Mouse (Mus musculus) olfactory bulb, adult 2 months (tissue): Measurements from ENCODE around the gene Arhgap23. TPM values are rescaled to one million over a fixed set of nuclear protein-coding genes. Genes with fewer than 3 reads are reported as not detected.

ENCODE experiments used
- H3K27ac ChIP-seq: fragments of 200-500 bp; 2 replicates; pipeline ENCODE4 v1.5.1; 2012; ENCODE audit warnings: low read depth, low read length; ENCODE audit not compliant: insufficient read depth
- H3K4me1 ChIP-seq: fragments of 200-500 bp; 2 replicates; pipeline ENCODE4 v1.6.1; 2012; ENCODE audit warnings: low read length; ENCODE audit not compliant: control insufficient read depth, insufficient read depth
- H3K4me3 ChIP-seq: fragments of 200-500 bp; 2 replicates; pipeline ENCODE4 v1.5.1; 2012; ENCODE audit warnings: mild to moderate bottlenecking, low read depth, low read length, moderate library complexity; ENCODE audit not compliant: insufficient read depth
- CTCF ChIP-seq: fragments of 200-500 bp; IDR thresholded peaks from 2 replicates; pipeline ENCODE4 v1.5.1; 2012; ENCODE audit warnings: low read depth, mild to moderate bottlenecking, low read length, moderate library complexity; ENCODE audit not compliant: insufficient read depth
- POLR2A ChIP-seq: fragments of 200-500 bp; IDR thresholded peaks from 2 replicates; pipeline ENCODE4 v1.6.1; 2012; ENCODE audit warnings: mild to moderate bottlenecking, low read depth, low read length, moderate library complexity; ENCODE audit not compliant: insufficient read depth
- WGBS: fragments of 180-500 bp; shearing (Covaris S2); methylation state at CpG from one replicate; pipeline ENCODE4 v1.1.7; 2018; 5-methylcytosine and 5-hydroxymethylcytosine counted together
- polyA plus RNA-seq: library from polyadenylated mRNA; stranded (reverse); fragments of >200 nt; gene quantifications from 2 replicates; pipeline ENCODE4 v1.2.4, GENCODE M21; 2012; ENCODE audit warnings: low replicate concordance; ENCODE audit not compliant: missing spikeins, insufficient read depth, insufficient read length

Arhgap23 gene
- polyA plus RNA-seq, 1 experiment = not detected

- H3K27ac ChIP-seq = no peak overlapping the region
- H3K4me3 ChIP-seq = peak overlapping the region; percentile 24
- TF ChIP-seq POLR2A = no peak
- no peak for TF ChIP-seq CTCF
- WGBS = 15% methylated on average over 36 of the region's 37 CpGs
- peaks cover 49% of the 10 kb centered on the region for H3K4me1 ChIP-seq
Observed at GRCm38 (mm10) chr11:97439935-97440334, 24.6 kb downstream of the Arhgap23 start.

GRCm38 (mm10) chr11:97440441-97440881 lies 25.1 kb downstream of the Arhgap23 start:
- WGBS = 18% methylated on average over 34 of the region's 34 CpGs
- Histone ChIP-seq H3K4me3 (peak overlapping the region; percentile 24), H3K4me1 (peaks cover 46% of the 10 kb centered on the region), H3K27ac (no peak overlapping the region)
- no peak for TF ChIP-seq CTCF
- TF ChIP-seq POLR2A = no peak

- 35% methylated on average over 15 of the region's 15 CpGs for WGBS
- Histone ChIP-seq H3K4me1 (peaks cover 41% of the 10 kb centered on the region), H3K4me3 (no peak overlapping the region), H3K27ac (no peak overlapping the region)
- TF ChIP-seq POLR2A = no peak
- no peak for TF ChIP-seq CTCF
Observed at GRCm38 (mm10) chr11:97441036-97441657, 25.8 kb downstream of the Arhgap23 start.

- Histone ChIP-seq H3K27ac (no peak overlapping the region), H3K4me1 (peaks cover 39% of the 10 kb centered on the region)
Observed at GRCm38 (mm10) chr11:97441658-97442125, 26.4 kb downstream of the Arhgap23 start.

GRCm38 (mm10) chr11:97442891-97443675 lies 27.8 kb downstream of the Arhgap23 start:
- Histone ChIP-seq H3K4me3 (no peak overlapping the region), H3K4me1 (peaks cover 32% of the 10 kb centered on the region), H3K27ac (no peak overlapping the region)
- WGBS = 90% methylated on average over 11 of the region's 11 CpGs
- TF ChIP-seq CTCF (no peak), POLR2A (no peak)

More at GRCm38 (mm10) chr11:97441658-97442125, 26.4 kb downstream of the Arhgap23 start:
- no peak for TF ChIP-seq POLR2A
- TF ChIP-seq CTCF = no peak
- 25% methylated on average over 3 of the region's 3 CpGs for WGBS
- H3K4me3 ChIP-seq = no peak overlapping the region

- Histone ChIP-seq H3K4me1 (peaks cover 37% of the 10 kb centered on the region), H3K27ac (no peak overlapping the region), H3K4me3 (no peak overlapping the region)
- 81% methylated on average over 6 of the region's 6 CpGs for WGBS
- TF ChIP-seq CTCF = no peak
- no peak for TF ChIP-seq POLR2A
Observed at GRCm38 (mm10) chr11:97445596-97445995, 30.3 kb downstream of the Arhgap23 start.

GRCm38 (mm10) chr11:97445999-97446511 lies 30.7 kb downstream of the Arhgap23 start:
- WGBS = 82% methylated on average over 4 of the region's 4 CpGs
- peaks cover 37% of the 10 kb centered on the region for H3K4me1 ChIP-seq
- TF ChIP-seq POLR2A (no peak), CTCF (no peak)
- no peak overlapping the region for H3K4me3 ChIP-seq
- H3K27ac ChIP-seq = no peak overlapping the region

GRCm38 (mm10) chr11:97447979-97448378 lies 32.6 kb downstream of the Arhgap23 start:
- H3K4me3 ChIP-seq = no peak overlapping the region
- TF ChIP-seq POLR2A (no peak), CTCF (no peak)
- peaks cover 37% of the 10 kb centered on the region for H3K4me1 ChIP-seq
- no peak overlapping the region for H3K27ac ChIP-seq
- 85% methylated on average over 7 of the region's 7 CpGs for WGBS
